Mouse (Mus musculus) adrenal gland, postnatal 36 days (tissue): ENCODE results near the gene Pkn1. TPM values are rescaled to one million over a fixed set of nuclear protein-coding genes. Genes with fewer than 3 reads are reported as not detected.

ENCODE experiments used
- DNase-seq, 2 experiments: peaks; one replicate each; pipeline ENCODE4 v3.0.0; 2021; ENCODE audit warnings: mixed read lengths in 1 of 2
- long read RNA-seq, 2 experiments: library from polyadenylated mRNA; stranded (forward); transcript quantifications; one replicate each; pipeline ENCODE4 v2.0.0; 2021; ENCODE audit warnings: borderline sequencing depth in 2 of 2
- total RNA-seq, 2 experiments: library from RNA; stranded (reverse); gene quantifications; 2 replicates each; pipeline ENCODE4 v1.2.3; 2021

Gene Pkn1
- total RNA-seq, result 100 to 1,000 TPM in 1 of 2 experiments, 10 to 100 TPM in 1; 98.0 to 123 TPM
- long read RNA-seq, experiment 1, full-length matches to known transcripts, result 76 of 116 reads
- long read RNA-seq, experiment 1, partial matches to known transcripts, result 22 of 116 reads
- long read RNA-seq, experiment 1, other reads (novel, unspliced or antisense), result 18 of 116 reads
- long read RNA-seq, experiment 2, full-length matches to known transcripts, result 35 of 73 reads
- long read RNA-seq, experiment 2, partial matches to known transcripts, result 18 of 73 reads
- long read RNA-seq, experiment 2, other reads (novel, unspliced or antisense), result 20 of 73 reads

GRCm38 (mm10) chr8:83698661-83699453, at the start of gene Pkn1:
TSS of gene Pkn1 (minus strand) at chr8:83699179.
- peak; percentile 88 to 94 for DNase-seq

GRCm38 (mm10) chr8:83748708-83749107, 49.7 kb upstream of the Pkn1 start:
- peak in 1 of 2 experiments; percentile 40 for DNase-seq

- DNase-seq, result peak; percentile 57 to 79
These were observed 48.8 kb upstream of the Pkn1 start for GRCm38 (mm10) chr8:83747661-83748346.

- DNase-seq, result no peak
These were observed 45.1 kb upstream of the Pkn1 start for GRCm38 (mm10) chr8:83744070-83744469.

- DNase-seq, result no peak
These were observed 44.0 kb upstream of the Pkn1 start for GRCm38 (mm10) chr8:83742968-83743367.

- DNase-seq, result no peak
These were observed 43.1 kb upstream of the Pkn1 start for GRCm38 (mm10) chr8:83741849-83742655.

GRCm38 (mm10) chr8:83740976-83741741, 42.2 kb upstream of the Pkn1 start, which contains the start of gene Adgre5:
TSS of gene Adgre5 (minus strand) at chr8:83741326.
- DNase-seq, result peak; percentile 84 to 87

GRCm38 (mm10) chr8:83740586-83740975, 41.6 kb upstream of the Pkn1 start:
- no peak for DNase-seq

GRCm38 (mm10) chr8:83739711-83740468, 40.9 kb upstream of the Pkn1 start:
- DNase-seq, result peak in 1 of 2 experiments; percentile 25

- peak in 1 of 2 experiments; percentile 38 for DNase-seq
These were observed 40.2 kb upstream of the Pkn1 start for GRCm38 (mm10) chr8:83738949-83739710.

- peak; percentile 81 to 89 for DNase-seq
These were observed 39.0 kb upstream of the Pkn1 start for GRCm38 (mm10) chr8:83737852-83738562.

GRCm38 (mm10) chr8:83737346-83737745, 38.4 kb upstream of the Pkn1 start:
- DNase-seq, result no peak

GRCm38 (mm10) chr8:83736681-83737080, 37.7 kb upstream of the Pkn1 start:
- no peak for DNase-seq

- no peak for DNase-seq
These were observed 33.9 kb upstream of the Pkn1 start for GRCm38 (mm10) chr8:83732919-83733318.

GRCm38 (mm10) chr8:83731906-83732305, 32.9 kb upstream of the Pkn1 start:
- DNase-seq, result no peak

- peak in 1 of 2 experiments; percentile 46 for DNase-seq
These were observed 30.2 kb upstream of the Pkn1 start for GRCm38 (mm10) chr8:83729009-83729807.

GRCm38 (mm10) chr8:83725521-83726102, 26.6 kb upstream of the Pkn1 start:
- DNase-seq, result no peak
